Mouse (Mus musculus) gastrocnemius, adult 8-10 months (tissue): ENCODE measurements around the gene Tbxas1. TPM values are rescaled to one million over a fixed set of nuclear protein-coding genes. Genes with fewer than 3 reads are reported as not detected.
A peak's percentile ranks its signal among the peaks of the same experiment; 100 is the strongest.

Experiments used
- DNase-seq, 2 experiments: peaks; one replicate each; pipeline ENCODE4 v3.0.0; 2022; ENCODE audit warnings: low spot score in 2 of 2
- total RNA-seq, 4 experiments: library from RNA; stranded (reverse); gene quantifications; 2 replicates each; pipeline ENCODE4 v1.2.4; 2022

Gene Tbxas1
- total RNA-seq, 4 experiments from 2014 or later = 0.51 to 0.80 (median 0.56) TPM

- no peak for DNase-seq
These were observed 21.6 kb upstream of the Tbxas1 start for GRCm38 (mm10) chr6:38853561-38853992.

GRCm38 (mm10) chr6:38859819-38860218 lies 15.4 kb upstream of the Tbxas1 start:
- DNase-seq = no peak

- no peak for DNase-seq
These were observed 14.9 kb upstream of the Tbxas1 start for GRCm38 (mm10) chr6:38860301-38860700.

- no peak for DNase-seq
These were observed 11.6 kb upstream of the Tbxas1 start for GRCm38 (mm10) chr6:38863595-38863994.

GRCm38 (mm10) chr6:38865805-38866204 lies 9.4 kb upstream of the Tbxas1 start:
- DNase-seq = no peak

- no peak for DNase-seq
These were observed 8.8 kb upstream of the Tbxas1 start for GRCm38 (mm10) chr6:38866357-38866756.

DNA sequence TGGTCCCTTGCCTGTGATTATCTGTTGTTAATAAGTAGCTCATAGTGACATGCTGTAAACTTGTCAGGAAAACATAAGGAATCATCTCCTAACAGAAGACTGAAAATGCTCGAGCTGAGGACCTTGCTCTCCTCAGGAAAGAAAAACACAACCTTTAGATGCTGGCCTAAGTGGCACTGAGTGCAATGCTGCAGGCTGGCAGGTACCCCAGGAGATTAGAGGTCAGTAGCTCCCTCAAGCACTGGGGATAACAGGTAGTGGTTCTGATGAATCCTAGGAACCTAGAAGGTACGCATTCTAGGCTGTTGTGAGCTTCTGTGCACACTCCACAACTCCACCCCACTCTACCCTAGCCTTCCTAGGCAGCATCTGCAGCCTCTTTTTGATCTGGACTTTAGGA lies 8.4 kb upstream of the Tbxas1 start:
- no peak for DNase-seq

DNA sequence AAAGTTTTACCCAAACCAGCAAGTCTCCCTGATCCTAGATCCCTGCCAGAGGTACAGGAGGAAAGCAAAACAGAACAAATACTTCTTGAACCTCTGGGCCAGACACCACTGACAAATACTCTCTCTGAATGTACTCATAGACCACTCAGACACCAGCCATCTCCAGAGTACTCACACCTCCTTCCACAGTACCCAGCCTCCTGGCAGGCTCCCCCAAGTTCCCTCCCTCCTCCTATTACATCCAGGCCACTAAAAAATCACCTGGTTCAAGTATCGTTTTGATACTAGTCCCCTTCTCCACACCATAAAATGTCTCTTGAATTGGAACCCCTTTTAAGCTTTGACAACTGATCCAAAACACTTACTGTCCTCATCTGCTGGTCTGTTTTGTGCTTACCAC lies 7.9 kb upstream of the Tbxas1 start:
- peak; percentile 21 to 33 for DNase-seq

GRCm38 (mm10) chr6:38868974-38869373 lies 6.2 kb upstream of the Tbxas1 start:
- DNase-seq = no peak

- no peak for DNase-seq
These were observed 5.1 kb upstream of the Tbxas1 start for GRCm38 (mm10) chr6:38870070-38870469.

- no peak for DNase-seq
These were observed 4.2 kb upstream of the Tbxas1 start for GRCm38 (mm10) chr6:38871051-38871450.

DNA sequence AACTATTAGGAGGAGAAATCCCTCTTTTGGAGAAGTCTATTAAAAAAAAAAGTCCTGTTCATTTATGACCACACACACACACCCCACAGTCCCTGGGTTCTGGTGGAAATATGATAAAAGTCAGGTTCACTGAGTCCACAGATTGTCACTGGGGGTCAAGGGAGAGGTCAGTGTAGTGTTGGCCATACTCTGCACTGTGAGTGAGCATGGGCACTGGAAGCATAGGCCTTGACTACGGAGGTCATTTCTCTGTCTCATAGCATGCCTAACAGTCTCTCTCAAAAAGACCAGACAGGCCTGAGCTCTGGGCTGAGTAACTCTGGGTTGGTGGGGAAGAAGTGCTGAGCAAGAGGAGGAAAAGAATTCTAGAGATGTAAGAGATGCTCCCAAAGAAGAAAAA lies 1.9 kb upstream of the Tbxas1 start:
- no peak for DNase-seq

DNA sequence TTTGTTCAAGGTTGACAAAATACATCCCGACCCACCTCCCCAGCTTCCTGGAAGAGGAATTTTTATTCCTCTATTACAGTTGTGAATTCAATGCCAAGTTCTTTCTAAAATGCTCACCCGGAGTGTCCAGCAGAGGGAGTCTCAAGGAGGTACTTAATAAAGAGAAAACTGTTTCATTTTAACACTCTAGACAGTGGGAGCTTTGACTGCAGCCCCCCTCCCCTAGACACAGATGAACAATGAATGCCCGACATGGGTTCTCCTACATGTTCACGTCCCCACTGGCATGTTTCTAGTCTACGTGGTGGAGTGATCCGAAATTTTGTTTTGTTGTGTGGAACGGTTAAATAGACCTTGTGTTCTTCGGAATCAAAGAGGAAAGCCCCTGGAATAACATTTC lies 1.2 kb upstream of the Tbxas1 start:
- DNase-seq = peak; percentile 35 to 37

DNA sequence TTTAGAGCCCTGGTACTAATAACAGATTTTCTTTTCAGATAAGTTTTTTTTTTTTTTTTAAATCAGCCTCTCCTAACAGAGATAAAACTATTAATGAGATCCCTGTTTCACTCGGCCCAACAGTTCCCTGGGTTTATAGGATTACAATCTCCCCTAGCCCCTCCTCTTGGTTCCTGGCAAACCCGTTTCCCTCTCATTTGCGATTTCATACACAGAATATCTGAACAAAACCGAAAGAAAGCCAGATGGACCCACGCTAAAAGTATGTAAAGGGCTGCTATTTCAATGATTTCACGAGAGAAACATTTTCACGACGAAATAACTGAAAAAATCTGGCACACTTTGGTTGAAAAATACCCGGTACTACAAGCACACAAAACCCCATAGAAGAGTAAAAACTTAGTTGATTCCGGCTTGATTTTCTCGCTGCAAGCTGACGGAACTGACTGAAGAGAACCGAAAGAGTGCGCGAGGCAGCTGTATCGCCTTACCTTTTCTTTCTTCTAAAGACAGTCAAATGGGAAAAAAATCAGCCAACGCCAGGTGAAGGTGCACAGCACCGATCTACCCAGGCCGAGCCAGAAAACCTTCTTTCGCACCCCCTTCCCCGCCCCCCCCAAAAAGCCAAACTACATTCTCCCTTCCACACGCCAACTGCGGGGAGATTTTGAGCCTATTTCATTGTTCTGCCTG lies 493 bp upstream of the Tbxas1 start:
- DNase-seq = no peak

DNA sequence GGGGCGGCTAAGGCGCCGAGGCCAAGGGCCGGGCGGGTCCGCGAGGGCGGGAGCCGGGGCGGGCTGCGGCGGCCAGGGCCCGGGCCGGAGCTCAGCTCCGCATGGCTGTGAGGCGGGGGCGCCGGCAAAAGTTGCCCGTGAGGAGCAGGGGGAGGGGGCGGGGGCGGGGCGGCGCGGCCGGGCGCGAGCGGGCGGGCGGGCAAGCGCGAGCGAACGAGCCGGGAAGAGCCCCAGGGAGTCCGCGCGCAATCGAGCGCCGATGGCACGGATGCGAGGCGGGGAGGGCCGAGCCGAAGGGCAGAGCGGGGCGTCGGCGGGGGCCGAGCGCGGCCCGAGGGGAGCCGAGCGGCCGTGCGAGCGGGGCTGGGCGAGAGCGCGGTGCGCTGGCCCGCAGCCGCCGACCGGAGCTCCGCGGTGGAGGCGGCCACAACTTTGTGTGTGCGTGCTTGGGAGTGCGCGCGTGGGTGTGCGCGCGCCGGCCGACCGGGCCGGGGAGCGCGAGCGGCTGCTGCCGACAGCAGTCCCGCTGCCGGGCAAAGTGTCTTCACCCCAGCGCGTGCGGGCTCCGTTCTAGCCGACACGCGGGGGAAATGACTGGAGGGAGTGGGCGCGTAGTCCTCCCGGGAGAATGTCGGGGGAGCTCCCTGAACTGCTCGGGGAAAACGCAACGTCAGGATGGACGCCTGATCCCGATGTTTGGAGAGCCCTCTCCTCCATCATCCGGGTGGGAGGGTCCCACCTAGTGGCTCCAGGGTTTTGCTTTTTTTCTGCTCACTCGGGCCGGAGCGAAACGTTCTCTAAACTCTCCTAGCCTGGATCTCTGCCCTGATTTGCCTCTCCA lies 1.1 kb downstream of the Tbxas1 start, which contains the start of gene Hipk2:
Hipk2 (minus strand) TSS at position 95 of the 841 bp plus-strand sequence.
- peak; percentile 67 to 72 for DNase-seq

DNA sequence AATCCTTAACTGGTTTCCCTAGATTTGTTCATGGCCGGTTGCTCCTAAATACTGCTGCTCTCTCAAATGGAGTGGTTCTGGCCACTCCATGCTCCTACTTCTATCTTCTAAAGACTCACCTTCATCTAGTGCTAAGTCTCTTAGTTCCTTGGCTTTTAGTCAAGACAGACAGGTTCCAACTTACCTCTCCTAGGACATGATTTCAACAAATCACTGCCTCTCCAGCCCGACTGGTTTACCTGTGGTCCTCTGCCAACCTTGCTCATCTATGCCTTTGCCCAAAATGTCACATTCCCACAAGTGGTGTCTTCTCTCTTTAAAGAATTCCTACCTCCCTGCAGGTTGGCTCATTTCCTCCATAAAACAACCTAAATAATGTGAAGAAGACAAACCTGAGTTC lies 2.5 kb downstream of the Tbxas1 start:
- DNase-seq = no peak

DNA sequence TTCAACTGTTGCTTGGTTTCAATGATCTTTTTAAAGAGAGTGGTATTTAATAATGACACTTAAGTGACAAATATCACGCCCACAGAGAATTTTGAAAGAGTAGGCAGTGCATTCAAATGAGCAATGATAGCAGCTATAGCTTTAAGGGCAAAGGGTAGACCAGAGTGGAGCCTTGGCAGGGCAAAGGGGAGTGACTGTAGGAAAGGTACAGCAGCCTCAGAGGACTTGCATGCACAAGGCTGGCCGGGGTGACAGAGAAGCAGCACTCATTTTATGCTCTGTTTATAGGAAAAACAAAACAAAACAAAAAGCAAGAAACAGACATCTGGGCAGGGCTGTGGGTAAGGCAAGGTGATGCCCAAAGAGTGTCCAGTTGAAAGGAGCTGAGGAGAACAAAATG lies 6.3 kb downstream of the Tbxas1 start:
- DNase-seq = no peak

GRCm38 (mm10) chr6:38881975-38882374 lies 6.8 kb downstream of the Tbxas1 start:
- no peak for DNase-seq

GRCm38 (mm10) chr6:38882728-38883171 lies 7.5 kb downstream of the Tbxas1 start:
- no peak for DNase-seq

GRCm38 (mm10) chr6:38884482-38884881 lies 9.3 kb downstream of the Tbxas1 start:
- DNase-seq = no peak

- DNase-seq = no peak
These were observed 9.9 kb downstream of the Tbxas1 start for GRCm38 (mm10) chr6:38885132-38885531.

DNA sequence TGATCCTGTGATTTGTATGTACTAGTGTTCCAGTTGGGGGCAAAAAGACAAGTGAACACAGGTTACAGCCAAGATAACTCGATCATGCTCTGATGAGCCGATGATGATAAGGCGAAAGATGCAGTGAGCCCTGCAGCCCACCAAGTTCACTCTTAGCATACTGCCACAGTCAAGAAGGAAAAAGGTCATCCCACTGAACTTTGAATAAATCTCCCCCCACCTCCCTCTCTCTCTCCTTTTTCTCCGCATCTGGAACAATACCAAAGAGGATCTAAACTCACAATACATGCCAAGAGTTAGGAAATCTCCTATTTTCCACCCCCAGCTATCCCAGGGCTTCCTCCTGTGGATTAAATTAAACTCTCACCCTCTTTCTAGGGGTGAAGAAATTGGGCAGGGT lies 12.2 kb downstream of the Tbxas1 start:
- DNase-seq = no peak

- no peak for DNase-seq
These were observed 14.0 kb downstream of the Tbxas1 start for GRCm38 (mm10) chr6:38889156-38889555.
